Mouse (Mus musculus) midbrain, embryonic 11.5 days (tissue): ENCODE measurements at regions not wholly inside any gene's neighbourhood (a gene's known extent, or its start where the extent isn't known, plus 50 kb on each side); places are given as distances from the start of the nearest gene placed in this dataset.

ENCODE experiments used
- ATAC-seq: fragments of 200-750 bp; cut with Nextera tagmentation; 2 replicates; pipeline ENCODE4 v1.8.0; 2017; ENCODE audit warnings: moderate TSS enrichment, moderate library complexity; ENCODE audit not compliant: low FRiP score
- DNase-seq: peaks from one replicate; pipeline ENCODE4 v3.0.0; 2015; ENCODE audit warnings: low spot score; ENCODE audit errors: missing footprints
- H3K27ac ChIP-seq: fragments of 300-500 bp; sonication (generic); 2 replicates; pipeline ENCODE4 v1.5.1; 2014; ENCODE audit warnings: low read depth, low read length
- H3K27me3 ChIP-seq: fragments of 300-500 bp; sonication (generic); 2 replicates; pipeline ENCODE4 v1.6.1; 2014; ENCODE audit warnings: mild to moderate bottlenecking, low read length, moderate library complexity, mixed read lengths; ENCODE audit not compliant: control insufficient read depth, insufficient read depth
- H3K36me3 ChIP-seq: fragments of 300-500 bp; sonication (generic); 2 replicates; pipeline ENCODE4 v1.6.1; 2014; ENCODE audit warnings: mild to moderate bottlenecking, low read length, moderate library complexity, mixed read lengths; ENCODE audit not compliant: control insufficient read depth, insufficient read depth
- H3K4me1 ChIP-seq: fragments of 300-500 bp; sonication (generic); 2 replicates; pipeline ENCODE4 v1.6.1; 2014; ENCODE audit warnings: low read length; ENCODE audit not compliant: control insufficient read depth, insufficient read depth
- H3K4me2 ChIP-seq: fragments of 300-500 bp; sonication (generic); 2 replicates; pipeline ENCODE4 v1.6.1; 2014; ENCODE audit warnings: mild to moderate bottlenecking, moderate library complexity
- H3K4me3 ChIP-seq: fragments of 300-500 bp; sonication (generic); 2 replicates; pipeline ENCODE4 v1.5.1; 2014; ENCODE audit warnings: low read depth, low read length
- H3K9ac ChIP-seq: fragments of 300-500 bp; sonication (generic); 2 replicates; pipeline ENCODE4 v1.6.1; 2014; ENCODE audit warnings: low read length
- H3K9me3 ChIP-seq: fragments of 300-500 bp; sonication (generic); 2 replicates; pipeline ENCODE4 v1.6.1; 2016; ENCODE audit warnings: low read length; ENCODE audit not compliant: control insufficient read depth
- WGBS: fragments of 180-500 bp; shearing (Covaris S2); extraction: QIAGEN DNeasy Blood & Tissue Kit; methylation state at CpG from one replicate; pipeline ENCODE4 v1.1.7; 2014; 5-methylcytosine and 5-hydroxymethylcytosine counted together

- Histone ChIP-seq H3K4me2 (no peak overlapping the region), H3K9ac (no peak overlapping the region), H3K4me1 (peaks cover 2% of the 10 kb centered on the region; the same call in 1 of the 2 replicates), H3K27ac (no peak overlapping the region), H3K27me3 (no peaks in the 10 kb centered on the region), H3K9me3 (no peaks in the 10 kb centered on the region), H3K36me3 (no peaks in the 10 kb centered on the region), H3K4me3 (no peak overlapping the region)
- WGBS: 68% methylated on average over 5 of the region's 5 CpGs
- ATAC-seq: no peak
- DNase-seq: no peak
These were observed 209.8 kb downstream of the Clic5 start for GRCm38 (mm10) chr17:44398231-44398630.

GRCm38 (mm10) chr17:44404923-44405322 lies 216.5 kb downstream of the Clic5 start:
- Histone ChIP-seq H3K36me3 (no peaks in the 10 kb centered on the region), H3K4me1 (no peaks in the 10 kb centered on the region), H3K27me3 (no peaks in the 10 kb centered on the region), H3K4me2 (no peak overlapping the region), H3K4me3 (no peak overlapping the region), H3K9ac (no peak overlapping the region), H3K9me3 (no peaks in the 10 kb centered on the region), H3K27ac (no peak overlapping the region)
- DNase-seq (no peak), ATAC-seq (no peak)
- 87% methylated on average over 6 of the region's 6 CpGs for WGBS

- 82% methylated on average over 2 of the region's 2 CpGs for WGBS
- Histone ChIP-seq H3K36me3 (no peaks in the 10 kb centered on the region), H3K4me2 (no peak overlapping the region), H3K27ac (no peak overlapping the region), H3K9me3 (no peaks in the 10 kb centered on the region), H3K4me3 (no peak overlapping the region), H3K27me3 (no peaks in the 10 kb centered on the region), H3K9ac (no peak overlapping the region), H3K4me1 (no peaks in the 10 kb centered on the region)
- ATAC-seq (no peak), DNase-seq (no peak)
These were observed 222.6 kb downstream of the Clic5 start for GRCm38 (mm10) chr17:44410961-44411360.

- no peak for DNase-seq
- H3K27me3 ChIP-seq: no peaks in the 10 kb centered on the region
- no peak overlapping the region for H3K27ac ChIP-seq
- H3K4me3 ChIP-seq: no peak overlapping the region
- no peak for ATAC-seq
- no peaks in the 10 kb centered on the region for H3K36me3 ChIP-seq
- no peak overlapping the region for H3K4me2 ChIP-seq
- no peak overlapping the region for H3K9ac ChIP-seq
- H3K9me3 ChIP-seq: no peaks in the 10 kb centered on the region
- no peaks in the 10 kb centered on the region for H3K4me1 ChIP-seq
- 82% methylated on average over 11 of the region's 11 CpGs for WGBS
These were observed 230.5 kb downstream of the Clic5 start for GRCm38 (mm10) chr17:44418676-44419404.

- H3K4me3 ChIP-seq: no peak overlapping the region
- WGBS: 93% methylated on average over 7 of the region's 7 CpGs
- H3K36me3 ChIP-seq: no peaks in the 10 kb centered on the region
- no peak overlapping the region for H3K27ac ChIP-seq
- no peak overlapping the region for H3K9ac ChIP-seq
- H3K27me3 ChIP-seq: no peaks in the 10 kb centered on the region
- DNase-seq (no peak), ATAC-seq (no peak)
- no peak overlapping the region for H3K4me2 ChIP-seq
- no peaks in the 10 kb centered on the region for H3K9me3 ChIP-seq
- no peaks in the 10 kb centered on the region for H3K4me1 ChIP-seq
These were observed 231.0 kb downstream of the Clic5 start for GRCm38 (mm10) chr17:44419405-44419729.

GRCm38 (mm10) chr17:44420098-44421070 lies 232.0 kb downstream of the Clic5 start:
- no peak overlapping the region for H3K4me2 ChIP-seq
- H3K9ac ChIP-seq: no peak overlapping the region
- H3K4me1 ChIP-seq: no peaks in the 10 kb centered on the region
- H3K4me3 ChIP-seq: no peak overlapping the region
- no peak for ATAC-seq
- no peaks in the 10 kb centered on the region for H3K9me3 ChIP-seq
- no peaks in the 10 kb centered on the region for H3K36me3 ChIP-seq
- no peak for DNase-seq
- WGBS: 83% methylated on average over 9 of the region's 9 CpGs
- no peaks in the 10 kb centered on the region for H3K27me3 ChIP-seq
- H3K27ac ChIP-seq: no peak overlapping the region

GRCm38 (mm10) chr17:44422161-44422560 lies 233.8 kb downstream of the Clic5 start:
- Histone ChIP-seq H3K9me3 (no peaks in the 10 kb centered on the region), H3K36me3 (no peaks in the 10 kb centered on the region), H3K4me1 (no peaks in the 10 kb centered on the region), H3K4me2 (no peak overlapping the region), H3K27ac (no peak overlapping the region), H3K27me3 (no peaks in the 10 kb centered on the region), H3K9ac (no peak overlapping the region), H3K4me3 (no peak overlapping the region)
- ATAC-seq (no peak), DNase-seq (no peak)
- 81% methylated on average over 2 of the region's 2 CpGs for WGBS

- WGBS: 83% methylated on average over 5 of the region's 5 CpGs
These were observed 234.5 kb downstream of the Clic5 start for GRCm38 (mm10) chr17:44422865-44423264.

GRCm38 (mm10) chr17:44423471-44423985 lies 235.1 kb downstream of the Clic5 start:
- no peak for DNase-seq
- Histone ChIP-seq H3K4me3 (no peak overlapping the region), H3K9ac (no peak overlapping the region), H3K4me2 (no peak overlapping the region), H3K27ac (no peak overlapping the region), H3K4me1 (no peaks in the 10 kb centered on the region), H3K27me3 (no peaks in the 10 kb centered on the region), H3K36me3 (no peaks in the 10 kb centered on the region), H3K9me3 (no peaks in the 10 kb centered on the region)
- 88% methylated on average over 5 of the region's 5 CpGs for WGBS
- no peak for ATAC-seq

More at GRCm38 (mm10) chr17:44422865-44423264, 234.5 kb downstream of the Clic5 start:
- Histone ChIP-seq H3K4me1 (no peaks in the 10 kb centered on the region), H3K9me3 (no peaks in the 10 kb centered on the region), H3K4me2 (no peak overlapping the region), H3K27me3 (no peaks in the 10 kb centered on the region), H3K9ac (no peak overlapping the region), H3K27ac (no peak overlapping the region), H3K36me3 (no peaks in the 10 kb centered on the region), H3K4me3 (no peak overlapping the region)
- ATAC-seq (no peak), DNase-seq (no peak)
